9 mouse cellular contexts compared by ENCODE assay signal in genomic region chr11:45830743-45831310, GRCm38 (mm10). TPM values are rescaled to one million over a fixed set of nuclear protein-coding genes. Genes with fewer than 3 reads are reported as not detected.
DNase-seq lines count a peak whose midpoint lies in the region; ATAC-seq lines count a peak whose summit lies in the region.
"Had no signal": no experiment of that assay in that cellular context is flagged by ENCODE, and none has a peak within 500 bp of the region (broad histone marks: within the 10 kb centered on the region; RNA-seq: fewer than 3 reads in every experiment).

No protein-coding gene starts in this region.

- no peaks in the 10 kb centered on the region for H3K36me3 ChIP-seq in heart, embryonic 13.5 days
- H3K36me3 ChIP-seq in embryonic facial prominence, embryonic 14.5 days (ENCODE audit: control insufficient read depth, insufficient read depth, low read length): no peaks in the 10 kb centered on the region
- no peaks in the 10 kb centered on the region for H3K36me3 ChIP-seq in limb, embryonic 13.5 days
- H3K36me3 ChIP-seq in midbrain, embryonic 13.5 days: no peaks in the 10 kb centered on the region

- ATAC-seq in heart, embryonic 13.5 days (ENCODE audit: extremely low read depth, insufficient number of reproducible peaks, low FRiP score, low TSS enrichment): no peak
- ATAC-seq in embryonic facial prominence, embryonic 14.5 days (ENCODE audit: low read depth): peak; percentile 89
- ATAC-seq in limb, embryonic 13.5 days (ENCODE audit: low FRiP score, low read depth): peak; percentile 75; the same call in 1 of the 2 replicates
- ATAC-seq in midbrain, embryonic 13.5 days: no peak
- ATAC-seq in megakaryocyte progenitor cell, adult 5-6 weeks (replicated peaks; ENCODE audit: poor library complexity): no peak

- peaks cover 38% of the 10 kb centered on the region for H3K4me1 ChIP-seq in heart, embryonic 13.5 days
- peaks cover 12% of the 10 kb centered on the region for H3K4me1 ChIP-seq in embryonic facial prominence, embryonic 14.5 days (ENCODE audit: control insufficient read depth, insufficient read depth, low read length)
- H3K4me1 ChIP-seq in limb, embryonic 13.5 days: peaks cover 31% of the 10 kb centered on the region
- peaks cover 7% of the 10 kb centered on the region; the same call in 1 of the 2 replicates for H3K4me1 ChIP-seq in midbrain, embryonic 13.5 days (replicated peaks)

- H3K9me3 ChIP-seq in heart, embryonic 13.5 days: no peaks in the 10 kb centered on the region
- no peaks in the 10 kb centered on the region for H3K9me3 ChIP-seq in embryonic facial prominence, embryonic 14.5 days (ENCODE audit: control insufficient read depth, low read length)
- H3K9me3 ChIP-seq in limb, embryonic 13.5 days: no peaks in the 10 kb centered on the region
- no peaks in the 10 kb centered on the region for H3K9me3 ChIP-seq in midbrain, embryonic 13.5 days

- H3K27ac ChIP-seq in heart, embryonic 13.5 days (replicated peaks): peak overlapping the region; percentile 88
- peak overlapping the region; percentile 56 for H3K27ac ChIP-seq in embryonic facial prominence, embryonic 14.5 days (replicated peaks; ENCODE audit: low read depth, low read length)
- H3K27ac ChIP-seq in limb, embryonic 13.5 days: peak overlapping the region; percentile 76; the same call in 1 of the 2 replicates
- H3K27ac ChIP-seq in midbrain, embryonic 13.5 days: no peak overlapping the region
- H3K27ac ChIP-seq: liver, embryonic 14.5 days had no signal

- 43% methylated on average over 9 of the region's 9 CpGs for WGBS in heart, embryonic 13.5 days
- WGBS in embryonic facial prominence, embryonic 14.5 days: 37% methylated on average over 9 of the region's 9 CpGs
- whole genome bisulfite sequencing in limb, embryonic 13.5 days: 49% methylated on average over 9 of the region's 9 CpGs
- 69% methylated on average over 9 of the region's 9 CpGs for WGBS in midbrain, embryonic 13.5 days

- H3K4me2 ChIP-seq in heart, embryonic 13.5 days: peak overlapping the region; percentile 43
- H3K4me2 ChIP-seq in embryonic facial prominence, embryonic 14.5 days (ENCODE audit: low read depth, low read length): no peak overlapping the region
- peak overlapping the region; percentile 1; the same call in 1 of the 2 replicates for H3K4me2 ChIP-seq in limb, embryonic 13.5 days (replicated peaks)
- no peak overlapping the region for H3K4me2 ChIP-seq in midbrain, embryonic 13.5 days (replicated peaks)

- H3K27me3 ChIP-seq in heart, embryonic 13.5 days (replicated peaks): no peaks in the 10 kb centered on the region
- H3K27me3 ChIP-seq in embryonic facial prominence, embryonic 14.5 days (replicated peaks; ENCODE audit: control insufficient read depth, insufficient read depth, low read length): no peaks in the 10 kb centered on the region
- H3K27me3 ChIP-seq in limb, embryonic 13.5 days: no peaks in the 10 kb centered on the region
- no peaks in the 10 kb centered on the region for H3K27me3 ChIP-seq in midbrain, embryonic 13.5 days

- H3K4me3 ChIP-seq in heart, embryonic 13.5 days: no peak overlapping the region
- no peak overlapping the region for H3K4me3 ChIP-seq in embryonic facial prominence, embryonic 14.5 days (ENCODE audit: low read depth, low read length)
- H3K4me3 ChIP-seq in limb, embryonic 13.5 days: no peak overlapping the region
- no peak overlapping the region for H3K4me3 ChIP-seq in midbrain, embryonic 13.5 days (replicated peaks)

- no peak overlapping the region for H3K9ac ChIP-seq in heart, embryonic 13.5 days
- H3K9ac ChIP-seq in embryonic facial prominence, embryonic 14.5 days (ENCODE audit: low read depth, low read length): no peak overlapping the region
- no peak overlapping the region for H3K9ac ChIP-seq in limb, embryonic 13.5 days
- no peak overlapping the region for H3K9ac ChIP-seq in midbrain, embryonic 13.5 days (replicated peaks)
- H3K9ac ChIP-seq: liver, embryonic 14.5 days had no signal

- no peak for DNase-seq in heart, adult 8-10 months (ENCODE audit: low spot score)
- DNase-seq in NIH3T3 (ENCODE audit: low read depth): peak; percentile 67
- peak; percentile 95 for DNase-seq in embryonic facial prominence, embryonic 14.5 days (ENCODE audit: low spot score)
- DNase-seq: right cerebral cortex, adult 18-20 months had no signal

RNA-seq across cellular contexts. Expression of gene Clint1, which starts 21.0 kb away (rescaled TPM):
- 50.6 and 52.6 TPM in 2 replicates for polyA plus RNA-seq in heart, embryonic 13.5 days (2015; fragmentation: Nextera tagmentation; extraction: Ambion mirVana)
- 10 to 100 TPM; 45.7 to 48.2 (median 47.2) TPM for total RNA-seq in heart, adult 8-10 months (2022)
- polyA plus RNA-seq in embryonic facial prominence, embryonic 14.5 days (2014; fragmentation: Nextera tagmentation; extraction: Ambion mirVana): 79.1 and 81.0 TPM in 2 replicates
- polyA plus RNA-seq in limb, embryonic 13.5 days (2015; fragmentation: Nextera tagmentation; extraction: Ambion mirVana): 85.1 and 86.7 TPM in 2 replicates
- 48.8 and 49.8 TPM in 2 replicates for polyA plus RNA-seq in midbrain, embryonic 13.5 days (2015; fragmentation: Nextera tagmentation; extraction: Ambion mirVana)
- total RNA-seq in megakaryocyte progenitor cell, adult 5-6 weeks (2015): 130 and 133 TPM in 2 replicates
- 133 and 160 TPM in 2 replicates for total RNA-seq in megakaryocyte progenitor cell, adult 5-6 weeks (2017)

Comparison
In these comparisons a context has a peak if more than half of its experiments do, and no peak if none do; other contexts are left out.
1. ATAC-seq: peak in embryonic facial prominence, embryonic 14.5 days (single experiment) and limb, embryonic 13.5 days (single experiment); none in heart, embryonic 13.5 days (single experiment), midbrain, embryonic 13.5 days (single experiment) and megakaryocyte progenitor cell, adult 5-6 weeks (single experiment).
2. H3K4me2 ChIP-seq: peak in heart, embryonic 13.5 days (single experiment) and limb, embryonic 13.5 days (single experiment); none in embryonic facial prominence, embryonic 14.5 days (single experiment) and midbrain, embryonic 13.5 days (single experiment).